Mouse (Mus musculus) liver, embryonic 14.5 days (tissue): ENCODE results near the gene Ninl.

Experiments used
- CTCF ChIP-seq: IDR thresholded peaks from 2 replicates; pipeline ENCODE4 v1.5.1; 2016; ENCODE audit warnings: antibody characterized with exemption, low read depth, control low read depth
- EP300 ChIP-seq: IDR thresholded peaks from 2 replicates; pipeline ENCODE4 v1.6.1; 2016; ENCODE audit warnings: antibody characterized with exemption, low read depth

GRCm38 (mm10) chr2:150927038-150927720 lies 112.0 kb downstream of the Ninl start:
- TF ChIP-seq CTCF (no peak), EP300 (no peak)
